Mouse (Mus musculus): ENCODE data around the gene Clptm1.

DNA sequence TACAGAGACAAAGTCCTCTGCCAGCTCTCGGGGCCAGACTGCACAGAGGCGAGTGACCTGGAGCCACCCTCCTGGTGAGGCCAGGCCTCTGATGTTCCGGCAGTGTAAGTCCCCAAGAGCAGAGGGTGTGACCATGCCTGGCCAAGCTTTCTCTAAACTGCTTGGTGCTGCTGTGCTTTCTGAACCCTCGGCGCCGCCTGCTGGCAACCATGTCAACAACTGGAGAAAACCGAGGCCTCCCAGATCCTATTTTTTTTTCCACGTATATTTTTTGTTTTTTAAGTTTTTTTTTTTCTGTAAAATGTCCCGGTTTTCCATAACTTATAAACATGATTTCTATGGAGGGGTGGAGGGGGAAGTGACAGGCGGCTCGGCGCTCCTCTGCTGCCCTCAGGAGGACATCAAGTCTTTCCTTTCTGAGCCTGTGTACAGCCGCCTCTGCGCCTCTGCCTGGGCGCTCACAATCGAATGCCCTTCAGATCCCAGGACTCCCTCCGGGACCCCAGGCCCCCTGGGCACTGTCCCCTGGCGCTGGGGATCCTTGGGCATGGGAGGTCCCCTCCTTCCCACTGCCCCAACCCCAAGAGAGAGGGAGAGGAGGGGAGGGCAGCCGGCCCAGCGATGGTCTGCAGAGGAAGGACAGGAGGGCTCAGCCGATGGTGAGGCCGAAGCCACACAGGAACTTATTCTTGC lies 36.4 kb upstream of the Clptm1 start:
- TF ChIP-seq CTCF (IDR thresholded peaks at IDR 0.05; ENCODE audit: borderline replicate concordance, insufficient read depth, low read depth, low read length) (peak; percentile 44), POLR2A (IDR thresholded peaks at IDR 0.05; ENCODE audit: borderline replicate concordance, insufficient read depth, low read length) (no peak)

All from cerebellum, adult 2 months (tissue).